Mouse (Mus musculus): ENCODE measurements around the gene Fmo2. TPM values are rescaled to one million over a fixed set of nuclear protein-coding genes. Genes with fewer than 3 reads are reported as not detected.

The Fmo2 gene
- total RNA-seq, 2 experiments from 2014 or later: 0.66 to 1.7 TPM

DNA sequence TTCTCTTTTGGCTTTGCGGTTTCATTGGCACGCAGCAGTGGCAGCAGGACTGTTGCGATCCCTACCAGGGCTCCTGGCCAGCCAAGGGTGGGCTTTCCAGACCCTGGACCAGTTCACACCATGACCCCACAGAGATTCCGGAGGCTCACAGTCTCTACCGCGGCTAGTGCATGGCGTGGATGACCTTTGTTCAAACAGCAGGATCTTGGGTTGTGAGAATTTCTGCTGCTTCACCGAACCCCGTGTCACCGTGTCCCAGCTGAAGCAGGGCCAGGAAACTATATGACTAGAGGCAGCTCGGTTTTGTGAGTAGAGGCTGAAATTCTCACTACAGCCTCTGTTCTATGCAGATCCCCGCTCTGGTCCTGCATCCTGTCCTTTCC is 39.8 kb downstream of the Fmo2 start:
- DNase-seq (ENCODE audit: low spot score in 2 of 2): no peak
- intact Hi-C loops (cut with DNase I): no loop called here

DNA sequence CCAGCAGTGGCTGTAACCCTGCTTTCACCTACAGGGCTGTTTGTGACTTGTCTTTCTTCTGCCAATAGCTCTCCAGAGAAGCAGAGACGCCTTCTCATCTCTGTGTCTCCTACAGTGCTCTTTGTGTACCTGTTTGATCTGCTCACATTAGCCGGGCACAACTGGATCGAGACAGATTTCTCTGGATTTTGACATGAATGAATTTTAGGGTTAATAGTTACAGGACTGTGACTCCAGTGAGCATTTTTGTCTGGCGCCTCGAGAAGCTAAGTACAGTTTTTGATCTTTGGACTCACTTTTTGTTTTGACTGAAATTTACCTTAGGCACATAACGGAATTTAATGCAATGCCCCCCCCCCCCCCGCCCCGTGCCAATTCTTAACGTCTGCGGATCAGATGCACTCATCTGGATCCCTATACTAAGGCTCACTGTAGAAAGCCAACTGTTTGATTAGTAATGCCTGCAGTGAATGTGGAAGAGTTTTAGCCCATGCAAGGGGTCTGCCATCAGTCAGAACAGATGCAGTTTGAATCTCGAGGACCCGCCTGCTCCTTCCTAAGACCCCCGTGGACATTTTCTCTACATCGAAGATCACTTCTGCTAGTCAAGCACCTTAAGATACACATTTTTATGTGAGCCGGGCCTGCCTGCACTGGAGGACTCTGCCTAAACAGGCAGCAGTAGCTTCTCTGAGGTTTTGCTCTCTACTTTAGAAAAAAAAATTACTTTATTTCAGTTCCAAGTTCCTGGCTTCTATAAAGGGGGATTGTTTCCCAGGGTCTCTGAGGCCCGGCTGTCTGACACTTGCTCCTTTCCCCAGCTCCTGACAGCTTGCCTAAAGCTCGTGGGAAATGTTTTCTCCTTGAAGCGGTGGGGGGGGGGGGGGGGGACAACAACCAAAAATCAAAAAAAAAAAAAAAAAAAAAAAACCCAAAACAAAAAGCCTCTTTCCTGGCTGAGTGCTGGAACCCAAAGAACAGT is 40.5 kb downstream of the Fmo2 start:
- no peak for DNase-seq (ENCODE audit: low spot score in 2 of 2)
- intact Hi-C loops (cut with DNase I): no loop called here

DNA sequence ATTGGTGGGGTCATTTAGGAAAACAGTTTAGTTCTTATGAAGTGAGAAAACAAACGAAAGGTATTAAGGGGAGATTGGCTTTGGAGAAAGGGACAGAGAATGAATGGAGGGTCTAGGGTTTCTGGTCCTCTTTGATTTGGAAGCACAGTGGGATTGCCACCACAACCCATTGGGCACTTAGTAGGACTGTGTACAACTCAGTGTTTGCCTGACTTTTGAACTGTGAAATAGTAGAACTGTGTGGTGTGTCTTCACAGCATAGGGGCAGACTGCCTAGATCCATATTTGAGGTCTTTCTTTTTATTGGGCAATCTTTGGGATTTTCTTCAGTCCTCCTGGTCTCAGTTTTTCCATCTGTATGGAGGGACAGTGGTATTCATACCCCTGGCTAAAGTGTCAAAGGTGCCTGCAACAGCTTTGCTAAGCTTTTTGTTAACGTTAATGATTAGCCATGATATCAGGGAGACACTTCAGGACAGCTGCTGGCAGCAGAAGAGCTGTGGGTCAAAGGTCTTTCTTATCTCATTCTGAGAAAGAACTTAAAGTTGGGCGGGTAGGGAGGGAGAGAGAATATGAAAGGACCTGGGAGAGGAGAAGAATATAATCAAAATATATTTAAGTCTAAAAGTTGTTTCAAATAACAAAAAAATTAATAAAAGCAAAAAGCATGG is 44.6 kb downstream of the Fmo2 start:
- no peak for DNase-seq (ENCODE audit: low spot score in 2 of 2)

GRCm38 (mm10) chr1:162847554-162847953 is 51.0 kb downstream of the Fmo2 start:
- no peak for DNase-seq (ENCODE audit: low spot score in 2 of 2)
- intact Hi-C loops (cut with DNase I): no loop called here

More for the DNA sequence above, 44.6 kb downstream of the Fmo2 start:
- intact Hi-C loops (cut with DNase I): no loop called here

DNA sequence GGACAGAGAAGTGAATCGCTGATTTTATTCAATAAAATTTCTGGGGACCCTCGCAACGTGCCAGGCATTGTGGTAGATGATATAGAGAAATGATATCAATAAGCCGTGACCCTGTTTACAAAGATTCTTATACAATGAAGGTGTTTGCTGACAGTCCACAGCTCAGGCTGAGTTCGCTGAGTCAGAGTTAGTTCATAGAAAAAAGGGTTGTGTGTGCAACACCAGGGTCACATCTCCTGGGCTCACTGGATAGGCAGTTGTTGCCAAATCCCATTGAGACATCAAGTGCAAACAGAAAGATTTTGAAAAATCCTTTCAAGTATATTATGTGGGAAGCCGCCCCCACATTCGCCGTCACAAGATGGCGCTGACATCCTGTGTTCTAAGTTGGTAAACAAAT is 58.3 kb downstream of the Fmo2 start:
- DNase-seq (ENCODE audit: low spot score in 2 of 2): no peak
- intact Hi-C loops (cut with DNase I): no loop called here

- DNase-seq (ENCODE audit: low spot score in 2 of 2): no peak
- intact Hi-C loops (cut with DNase I): no loop called here
Measured at GRCm38 (mm10) chr1:162838976-162839375, 59.5 kb downstream of the Fmo2 start.

- intact Hi-C loops (cut with DNase I): no loop called here
- no peak for DNase-seq (ENCODE audit: low spot score in 2 of 2)
Measured at GRCm38 (mm10) chr1:162834342-162834741, 64.2 kb downstream of the Fmo2 start.

GRCm38 (mm10) chr1:162832574-162832953 is 66.0 kb downstream of the Fmo2 start:
- no peak for DNase-seq (ENCODE audit: low spot score in 2 of 2)
- intact Hi-C loops (cut with DNase I): no loop called here

DNA sequence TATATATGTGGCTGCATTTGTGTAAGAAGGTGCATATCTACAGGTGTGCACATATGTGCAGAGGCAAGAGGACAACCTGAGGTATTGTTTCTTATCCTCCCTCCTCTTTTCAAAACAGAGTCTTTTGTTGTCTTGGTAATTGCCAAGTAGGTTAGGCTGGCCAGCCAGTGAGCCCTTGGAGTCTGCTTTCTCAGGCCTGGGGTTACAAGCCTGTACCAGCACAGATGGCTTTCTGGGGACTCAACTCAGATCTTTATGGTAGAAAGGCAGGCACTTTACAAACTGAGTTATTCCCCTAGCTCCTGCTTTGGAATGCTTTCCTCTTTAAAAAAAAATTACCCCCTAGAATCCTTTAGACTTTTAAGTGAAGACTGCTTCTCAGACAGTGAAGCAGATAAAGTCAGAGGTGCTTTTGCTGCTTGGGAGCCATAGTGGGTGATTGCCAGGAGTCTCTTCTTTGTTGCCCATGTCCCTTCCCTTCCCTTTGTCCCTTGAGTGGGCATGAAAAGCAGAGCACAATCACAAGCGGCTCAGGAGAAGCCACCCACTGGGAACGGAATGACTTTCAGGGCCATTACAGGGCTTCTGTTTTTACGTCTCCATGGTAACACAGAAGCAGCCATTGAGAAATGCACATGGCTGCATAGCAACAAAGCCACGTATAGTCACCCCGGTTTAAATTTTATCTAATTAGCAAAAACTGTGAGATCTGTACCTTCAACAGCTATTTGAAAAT is 66.5 kb downstream of the Fmo2 start:
- DNase-seq (ENCODE audit: low spot score in 2 of 2): peak in 1 of 2 experiments; percentile 20
- intact Hi-C loops (cut with DNase I): no loop called here

Other genes with a start within 250 kb of the Fmo2 start
- gene Myocos, start 240.5 kb downstream of the Fmo2 start, total RNA-seq (2021): not detected
- 100 to 1,000 TPM; 214 to 219 TPM for gene Prrc2c, start 158.2 kb downstream of the Fmo2 start, total RNA-seq (2021)
- gene Fmo4, start 84.8 kb downstream of the Fmo2 start, total RNA-seq (2021): under 1 TPM; 0.13 to 0.19 TPM
- 10 to 100 TPM; 21.1 to 22.2 TPM for gene Fmo1, start 32.1 kb downstream of the Fmo2 start, total RNA-seq (2021)
- not detected for gene Fmo6, start 38.8 kb upstream of the Fmo2 start, total RNA-seq (2021)
- gene Fmo3, start 85.8 kb upstream of the Fmo2 start, total RNA-seq (2021): not detected
- gene Mroh9, start 186.9 kb upstream of the Fmo2 start, total RNA-seq (2021): not detected